In genomic region chr11:53770125-53770791, GRCm38 (mm10) we compare ENCODE assay signal across 8 mouse cellular contexts. TPM values are rescaled to one million over a fixed set of nuclear protein-coding genes. Genes with fewer than 3 reads are reported as not detected.
DNase-seq lines count a peak whose midpoint lies in the region; ATAC-seq and TF ChIP-seq lines count a peak whose summit lies in the region.

No protein-coding gene starts in this region.

- H3K27ac ChIP-seq in bone marrow macrophage, adult 2 months (ENCODE audit: insufficient read depth, low read depth, low read length), result peak overlapping the region; percentile 92
- 0 out of 2 replicates have a peak overlapping the region, but pooled peaks have one; percentile 25 for H3K27ac ChIP-seq in forebrain, embryonic 12.5 days
- peak overlapping the region; percentile 98 for H3K27ac ChIP-seq in lung, postnatal 0 days (ENCODE audit: low read length)

- intact Hi-C loops in heart, postnatal 25 days (cut with DNase I), result loop anchor here (2.0 to 5.0 kb wide), 2 partner anchors 15 to 42 kb away; no protein-coding TSS in a partner anchor

- H3K4me1 ChIP-seq in E14TG2a.4 (replicated peaks; ENCODE audit: low read depth, low read length), result peaks cover 85% of the 10 kb centered on the region
- H3K4me1 ChIP-seq in bone marrow macrophage, adult 2 months (ENCODE audit: control insufficient read depth, insufficient read depth, low read length), result peaks cover 47% of the 10 kb centered on the region
- H3K4me1 ChIP-seq in forebrain, embryonic 12.5 days, result peaks cover 12% of the 10 kb centered on the region; the same call in 1 of the 2 replicates
- peaks cover 13% of the 10 kb centered on the region for H3K4me1 ChIP-seq in lung, postnatal 0 days (ENCODE audit: insufficient read depth, low read depth, low read length)

- peak overlapping the region; percentile 96 for H3K4me3 ChIP-seq in E14TG2a.4 (replicated peaks; ENCODE audit: low read length)
- peak overlapping the region; percentile 99 for H3K4me3 ChIP-seq in bone marrow macrophage, adult 2 months (ENCODE audit: insufficient read depth, low read length)
- H3K4me3 ChIP-seq in forebrain, embryonic 12.5 days (replicated peaks), result peak overlapping the region; percentile 74
- H3K4me3 ChIP-seq in lung, postnatal 0 days (ENCODE audit: low read depth, low read length), result peak overlapping the region; percentile 82

- no peak for TF ChIP-seq EP300 in lung, postnatal 0 days (IDR thresholded peaks at IDR 0.05)

- peaks cover 43% of the 10 kb centered on the region for H3K36me3 ChIP-seq in E14TG2a.4 (ENCODE audit: insufficient read depth, low read length)
- 0 out of 2 replicates have a peak, but pooled peaks cover 3% of the 10 kb centered on the region for H3K36me3 ChIP-seq in forebrain, embryonic 12.5 days (replicated peaks)
- peaks cover 14% of the 10 kb centered on the region for H3K36me3 ChIP-seq in lung, postnatal 0 days (ENCODE audit: insufficient read depth, low read length)

- H3K27me3 ChIP-seq in E14TG2a.4 (ENCODE audit: insufficient read depth, low read length), result 0 out of 2 replicates have a peak, but pooled peaks cover 2% of the 10 kb centered on the region
- peaks cover 38% of the 10 kb centered on the region for H3K27me3 ChIP-seq in forebrain, embryonic 12.5 days
- no peaks in the 10 kb centered on the region for H3K27me3 ChIP-seq in lung, postnatal 0 days (replicated peaks; ENCODE audit: insufficient read depth, low read length)

- no peaks in the 10 kb centered on the region for H3K9me3 ChIP-seq in E14TG2a.4 (ENCODE audit: low read length)
- H3K9me3 ChIP-seq in forebrain, embryonic 12.5 days, result no peaks in the 10 kb centered on the region
- H3K9me3 ChIP-seq in lung, postnatal 0 days (ENCODE audit: low read length), result no peaks in the 10 kb centered on the region

- DNase-seq in heart, postnatal 25 days (ENCODE audit: low spot score), result peak; percentile 77
- peak; percentile 53 to 58 for DNase-seq in layer of hippocampus, adult 18-20 months (ENCODE audit: low spot score in 2 of 2)
- peak; percentile 89 for DNase-seq in lung, postnatal 0 days (ENCODE audit: low spot score)
- DNase-seq in ovary, postnatal 36 days (ENCODE audit: low spot score), result peak; percentile 84
- peak; percentile 82 for DNase-seq in thymus, postnatal 14 days

- H3K4me2 ChIP-seq in forebrain, embryonic 12.5 days, result peak overlapping the region; percentile 98
- peak overlapping the region; percentile 68 for H3K4me2 ChIP-seq in lung, postnatal 0 days (replicated peaks; ENCODE audit: low read depth, low read length)

- ATAC-seq in forebrain, embryonic 12.5 days (ENCODE audit: low FRiP score), result peak; percentile 87
- ATAC-seq in lung, postnatal 0 days, result peak; percentile 88

- WGBS in forebrain, embryonic 12.5 days, result under 1% methylated on average over 75 of the region's 75 CpGs
- under 1% methylated on average over 44 of the region's 75 CpGs for WGBS in lung, postnatal 0 days

- peak overlapping the region; percentile 60 for H3K9ac ChIP-seq in forebrain, embryonic 12.5 days
- peak overlapping the region; percentile 92 for H3K9ac ChIP-seq in lung, postnatal 0 days (replicated peaks; ENCODE audit: low read depth)

- TF ChIP-seq CTCF in E14TG2a.4 (conservative IDR thresholded peaks at IDR 0.05; ENCODE audit: low read length), result no peak
- TF ChIP-seq CTCF in bone marrow macrophage, adult 2 months (IDR thresholded peaks at IDR 0.05; ENCODE audit: low read depth, low read length), result no peak
- peak; percentile 51 for TF ChIP-seq CTCF in lung, postnatal 0 days (IDR thresholded peaks at IDR 0.05)

- no peak for TF ChIP-seq POLR2A in bone marrow macrophage, adult 2 months (IDR thresholded peaks at IDR 0.05; ENCODE audit: borderline replicate concordance, low read depth, low read length)

RNA-seq across cellular contexts. Expression of gene Irf1, which starts 0.4 kb away (rescaled TPM):
- polyA plus RNA-seq in bone marrow macrophage, adult 2 months (2012; ENCODE audit: insufficient read depth, insufficient read length, missing spikeins), result 84.8 and 89.6 TPM in 2 replicates
- 3.6 and 3.9 TPM in 2 replicates for polyA plus RNA-seq in forebrain, embryonic 12.5 days (2016; fragmentation: Nextera tagmentation; extraction: Ambion mirVana)
- 10 to 100 TPM; 13.7 to 21.1 TPM for total RNA-seq in heart, postnatal 25 days (2021)
- total RNA-seq in layer of hippocampus, adult 18-20 months (2021), result 10 to 100 TPM in 1 of 2 experiments, 1 to 10 TPM in 1; 9.4 to 11.6 TPM
- polyA plus RNA-seq in lung, postnatal 0 days (2015; fragmentation: Nextera tagmentation; extraction: Ambion mirVana), result 52.5 and 64.9 TPM in 2 replicates

RNA-seq across cellular contexts. Expression of gene Gm17334, which starts 2.7 kb away (rescaled TPM):
- polyA plus RNA-seq in bone marrow macrophage, adult 2 months (2012; ENCODE audit: insufficient read depth, insufficient read length, missing spikeins), result not detected in 2 replicates
- not detected in 2 replicates for polyA plus RNA-seq in forebrain, embryonic 12.5 days (2016; fragmentation: Nextera tagmentation; extraction: Ambion mirVana)
- under 1 TPM in 1 of 2 experiments, not detected in 1; 0.31 TPM for total RNA-seq in heart, postnatal 25 days (2021)
- total RNA-seq in layer of hippocampus, adult 18-20 months (2021), result 1 to 10 TPM in 1 of 2 experiments, under 1 TPM in 1; 0.99 to 1.9 TPM
- 0.46 and 0.61 TPM in 2 replicates for polyA plus RNA-seq in lung, postnatal 0 days (2015; fragmentation: Nextera tagmentation; extraction: Ambion mirVana)

RNA-seq across cellular contexts. Expression of gene Il5, which starts 49.7 kb away (rescaled TPM):
- not detected in 2 replicates for polyA plus RNA-seq in bone marrow macrophage, adult 2 months (2012; ENCODE audit: insufficient read depth, insufficient read length, missing spikeins)
- polyA plus RNA-seq in forebrain, embryonic 12.5 days (2016; fragmentation: Nextera tagmentation; extraction: Ambion mirVana), result not detected in 2 replicates
- total RNA-seq in heart, postnatal 25 days (2021), result not detected
- total RNA-seq in layer of hippocampus, adult 18-20 months (2021), result not detected
- not detected in 2 replicates for polyA plus RNA-seq in lung, postnatal 0 days (2015; fragmentation: Nextera tagmentation; extraction: Ambion mirVana)

Comparison
In these comparisons a context has a peak if more than half of its experiments do, and no peak if none do; other contexts are left out.
1. Peak in every context shown above with its lines: DNase-seq, ATAC-seq, H3K4me3 ChIP-seq and H3K27ac ChIP-seq.
2. H3K27ac ChIP-seq: peak in every context shown above with its lines; median percentile 98 in lung, postnatal 0 days; 92 in bone marrow macrophage, adult 2 months; 25 in forebrain, embryonic 12.5 days.
3. RNA of gene Irf1, which starts 0.4 kb away (polyA plus RNA-seq): 84.8 to 89.6 TPM in bone marrow macrophage, adult 2 months and 52.5 to 64.9 TPM in lung, postnatal 0 days; 3.6 to 3.9 TPM in forebrain, embryonic 12.5 days; every median in the first group is over 10 times any median in the second.